Mouse (Mus musculus) cerebellum, adult 2 months (tissue): ENCODE results near the gene Atp23.

Experiments used
- CTCF ChIP-seq: fragments of 200-500 bp; IDR thresholded peaks from 2 replicates; pipeline ENCODE4 v1.5.1; 2011; ENCODE audit warnings: low read depth, mild to moderate bottlenecking, control low read depth, low read length, moderate library complexity, borderline replicate concordance; ENCODE audit not compliant: insufficient read depth
- POLR2A ChIP-seq: fragments of 200-500 bp; IDR thresholded peaks from 2 replicates; pipeline ENCODE4 v1.6.1; 2011; ENCODE audit warnings: low read length, control low read depth, borderline replicate concordance; ENCODE audit not compliant: insufficient read depth

- TF ChIP-seq POLR2A (no peak), CTCF (no peak)
Measured at GRCm38 (mm10) chr10:126828618-126829017, 72.5 kb downstream of the Atp23 start.
